15 mouse cellular contexts compared by ENCODE assay signal in the genomic region with DNA sequence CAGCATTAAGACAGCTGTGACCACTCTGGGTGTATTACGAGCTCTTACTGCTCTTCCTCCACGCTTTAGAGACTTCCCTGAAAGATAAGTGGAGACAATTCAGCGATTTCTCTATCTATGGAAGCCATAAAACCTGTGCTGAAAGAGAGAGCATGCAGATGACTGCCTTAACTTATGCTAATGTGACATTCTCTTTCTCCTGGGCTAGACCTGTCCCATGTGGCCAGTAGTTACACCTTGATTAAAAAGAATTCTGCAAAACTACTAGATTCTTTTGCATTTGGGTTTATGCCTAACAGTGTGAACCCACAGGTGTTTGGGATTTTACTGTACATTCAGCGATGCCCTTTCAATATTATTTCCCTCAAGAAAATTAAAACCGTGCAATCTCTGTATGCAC.
"Had no signal": no experiment of that assay in that cellular context is flagged by ENCODE, and none has a peak within 500 bp of the region (broad histone marks: within the 10 kb centered on the region; RNA-seq: fewer than 3 reads in every experiment).

No protein-coding gene starts in this region.

- H3K4me1 ChIP-seq: neural tube, embryonic 12.5 days; stomach, embryonic 15.5 days had no signal

- H3K4me3 ChIP-seq: neural tube, embryonic 12.5 days; stomach, embryonic 15.5 days had no signal

- H3K9me3 ChIP-seq: neural tube, embryonic 12.5 days; stomach, embryonic 15.5 days had no signal

- H3K27ac ChIP-seq: neural tube, embryonic 12.5 days; stomach, embryonic 15.5 days; stomach, postnatal 0 days had no signal

- H3K4me2 ChIP-seq: neural tube, embryonic 12.5 days; stomach, embryonic 15.5 days had no signal

- H3K9ac ChIP-seq: neural tube, embryonic 12.5 days; stomach, embryonic 15.5 days had no signal

- H3K36me3 ChIP-seq: neural tube, embryonic 12.5 days; stomach, embryonic 15.5 days had no signal

- DNase-seq: retina, postnatal 1 day; right cerebral cortex, adult 18-20 months; right cerebral cortex, postnatal 14 days; right cerebral cortex, postnatal 25 days; right cerebral cortex, postnatal 4 days; spleen, adult 18-20 months; thymus, adult 18-20 months; thymus, adult 2 months; thymus, postnatal 14 days; thymus, postnatal 25 days; thymus, postnatal 36 days; thymus, postnatal 4 days had no signal

- H3K27me3 ChIP-seq: neural tube, embryonic 12.5 days; stomach, embryonic 15.5 days had no signal
